Mouse (Mus musculus): ENCODE measurements at regions not wholly inside any gene's neighbourhood (a gene's known extent, or its start where the extent isn't known, plus 50 kb on each side); places are given as distances from the start of the nearest gene placed in this dataset.

DNA sequence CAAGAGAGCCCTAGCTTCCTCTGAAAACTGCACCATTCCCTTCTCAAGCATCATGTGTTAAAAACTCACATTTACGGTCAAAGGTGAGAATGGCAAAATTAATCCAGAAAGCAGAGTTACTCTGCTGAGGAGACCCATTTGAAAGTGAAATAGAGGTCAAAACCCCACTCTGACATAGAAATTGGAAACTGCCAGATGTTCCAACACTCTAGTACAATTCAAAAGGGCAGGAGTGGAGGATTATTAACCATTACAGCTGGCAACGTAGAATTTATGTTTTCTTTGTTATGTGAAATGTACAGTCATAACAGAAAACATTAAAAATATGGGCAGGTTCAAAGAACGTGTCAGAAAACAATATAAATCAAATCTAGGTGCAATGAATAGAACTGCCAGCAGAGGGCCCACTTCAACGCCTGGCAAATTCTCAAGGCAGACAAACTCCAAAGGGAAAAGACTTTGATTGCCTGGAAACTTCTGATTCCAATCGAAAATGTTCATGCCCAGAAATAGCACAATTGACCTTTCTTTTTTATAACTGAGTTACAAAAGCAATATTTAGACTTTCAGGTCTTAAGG is 54.2 kb upstream of the Rfpl4b start:
- peak in 1 of 2 experiments; percentile 28 for DNase-seq (ENCODE audit: low spot score in 2 of 2)

DNA sequence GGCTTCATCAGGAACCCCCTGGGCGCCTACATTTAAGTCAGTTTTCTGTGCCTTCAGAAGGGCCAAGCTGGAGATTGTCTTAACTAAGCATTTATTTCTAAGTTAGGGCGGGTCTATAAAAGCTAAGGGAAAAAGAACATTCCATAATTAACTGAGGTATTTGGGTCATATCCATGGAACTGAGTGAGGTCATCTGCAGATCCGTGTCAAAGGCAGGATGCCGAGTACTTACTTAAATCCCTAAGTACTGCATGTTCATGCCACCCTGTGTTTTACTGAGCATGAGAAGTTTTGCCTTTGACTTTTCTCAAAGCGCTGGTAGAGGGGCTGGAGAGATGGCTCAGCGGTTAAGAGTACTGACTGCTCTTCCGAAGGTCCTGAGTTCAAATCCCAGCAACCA is 57.7 kb upstream of the Rfpl4b start:
- DNase-seq (ENCODE audit: low spot score in 2 of 2) = no peak

DNA sequence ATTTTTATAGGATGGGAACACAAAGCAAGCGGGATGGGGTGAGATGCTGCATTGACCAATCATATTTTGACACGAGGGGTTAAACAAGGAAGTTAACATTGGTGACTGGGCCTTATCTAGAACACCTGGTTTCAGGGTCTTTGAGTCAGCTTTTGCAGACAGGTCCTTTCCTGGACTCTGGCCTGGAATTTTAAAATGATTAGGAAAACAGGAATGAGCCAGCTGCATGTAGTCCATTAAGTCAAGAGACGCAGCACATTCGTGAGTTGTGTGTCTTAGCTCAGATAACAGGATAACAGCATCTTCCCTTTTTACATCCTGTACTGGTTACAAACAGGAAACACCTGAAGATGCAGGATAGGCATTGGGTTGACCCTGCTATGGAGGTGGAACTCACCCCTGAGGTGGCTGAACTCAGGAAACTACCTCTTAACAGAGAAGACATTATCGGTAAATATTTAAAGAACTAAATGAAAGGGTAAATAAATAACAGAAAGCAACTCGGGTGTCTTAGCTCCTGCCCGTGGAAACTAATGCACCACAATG is 59.1 kb upstream of the Rfpl4b start:
- no peak for DNase-seq (ENCODE audit: low spot score in 2 of 2)

DNA sequence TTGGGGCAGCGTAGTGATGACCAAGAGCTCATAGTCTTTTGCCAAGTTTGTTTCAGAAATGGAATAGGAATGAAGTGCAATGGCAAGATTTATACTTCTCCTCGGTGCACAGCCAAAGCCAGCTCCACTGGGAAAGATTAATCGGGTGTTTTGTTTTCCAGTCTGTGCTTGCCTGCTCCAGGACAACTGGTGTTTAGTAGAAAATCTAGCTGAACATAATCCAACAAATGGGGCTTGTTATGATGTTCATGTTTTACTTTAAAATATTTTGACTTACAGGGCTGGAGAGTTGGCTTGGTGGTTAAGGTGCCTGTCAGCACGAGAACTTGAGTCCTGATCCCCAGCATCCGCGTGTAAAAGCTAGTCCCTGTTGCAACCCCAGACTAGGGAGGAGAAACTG is 60.6 kb upstream of the Rfpl4b start:
- no peak for DNase-seq (ENCODE audit: low spot score in 2 of 2)

DNA sequence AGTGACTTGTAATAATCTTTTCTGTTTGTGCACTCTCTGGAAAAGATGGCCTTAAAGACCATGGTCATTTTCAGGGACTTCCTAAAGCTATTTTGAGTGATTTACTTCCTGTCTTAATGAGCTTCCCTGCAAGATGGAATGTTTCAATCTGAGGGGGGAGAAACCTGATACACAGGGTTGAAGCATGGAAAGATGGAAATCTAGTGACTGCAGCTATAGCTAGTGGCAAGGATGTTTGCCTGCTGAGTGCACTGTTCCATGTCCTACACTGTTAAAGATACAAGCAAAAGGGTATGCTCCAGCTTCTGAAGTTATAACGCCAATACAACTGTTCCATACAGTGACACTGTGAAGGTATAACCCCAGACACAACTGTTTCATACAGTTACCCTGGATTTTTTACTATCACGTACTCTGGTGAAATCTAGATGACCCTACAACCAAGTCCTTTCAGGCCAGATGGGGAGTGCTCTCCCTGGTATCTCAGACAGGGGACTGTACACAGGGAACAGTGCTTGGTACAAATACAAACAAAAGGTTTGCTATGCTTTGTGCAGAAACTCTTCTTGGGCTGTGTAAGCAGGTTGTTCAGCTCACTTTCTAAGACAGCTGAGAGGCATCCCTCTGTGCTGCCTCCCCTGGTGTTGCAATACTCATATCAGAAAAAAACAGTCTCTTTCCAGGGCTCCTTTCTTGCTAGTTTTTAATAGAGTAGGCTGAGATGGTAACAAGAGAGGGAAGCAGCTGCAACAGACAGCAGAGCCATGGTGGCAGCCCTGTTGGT is 62.4 kb upstream of the Rfpl4b start:
- no peak for DNase-seq (ENCODE audit: low spot score in 2 of 2)

DNA sequence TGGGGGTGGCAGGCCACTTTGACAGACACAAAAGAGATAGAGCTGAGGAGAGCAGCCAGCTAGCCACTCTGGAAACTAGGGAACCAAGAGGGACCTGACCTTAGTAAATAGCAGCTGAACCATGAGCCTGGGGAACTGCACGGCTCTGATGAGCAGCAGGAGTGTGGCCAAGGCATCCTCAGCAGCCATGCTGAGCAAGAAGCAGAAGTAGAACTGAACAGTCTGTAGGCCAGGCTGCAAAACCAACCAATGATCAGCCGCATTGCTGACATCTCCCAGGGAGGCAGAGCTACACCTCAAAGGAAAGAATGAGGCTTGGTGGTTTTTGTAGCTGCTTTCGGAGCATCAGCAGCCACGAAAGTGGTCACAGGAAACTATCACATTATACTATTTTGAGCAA is 63.1 kb upstream of the Rfpl4b start:
- DNase-seq (ENCODE audit: low spot score in 2 of 2) = no peak

DNA sequence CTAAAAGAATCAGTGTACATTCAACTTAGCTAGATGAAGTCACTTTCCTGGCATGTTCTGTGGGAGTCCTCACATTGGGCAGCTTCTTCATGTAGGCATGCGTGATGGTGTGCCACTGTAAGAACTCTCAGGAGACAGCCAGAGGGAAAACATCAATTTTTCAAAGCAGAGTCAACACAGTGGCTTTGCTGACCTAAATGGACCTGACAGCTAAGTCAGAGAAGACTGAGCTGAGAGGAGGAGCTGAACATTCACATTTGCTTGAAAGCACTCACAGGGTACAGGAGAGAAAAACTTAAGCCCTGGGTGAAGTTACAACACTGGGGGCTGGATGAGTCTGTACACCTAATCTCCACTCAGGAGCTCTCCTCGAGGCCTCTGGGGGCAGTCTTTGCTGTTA is 64.9 kb upstream of the Rfpl4b start:
- no peak for DNase-seq (ENCODE audit: low spot score in 2 of 2)

DNA sequence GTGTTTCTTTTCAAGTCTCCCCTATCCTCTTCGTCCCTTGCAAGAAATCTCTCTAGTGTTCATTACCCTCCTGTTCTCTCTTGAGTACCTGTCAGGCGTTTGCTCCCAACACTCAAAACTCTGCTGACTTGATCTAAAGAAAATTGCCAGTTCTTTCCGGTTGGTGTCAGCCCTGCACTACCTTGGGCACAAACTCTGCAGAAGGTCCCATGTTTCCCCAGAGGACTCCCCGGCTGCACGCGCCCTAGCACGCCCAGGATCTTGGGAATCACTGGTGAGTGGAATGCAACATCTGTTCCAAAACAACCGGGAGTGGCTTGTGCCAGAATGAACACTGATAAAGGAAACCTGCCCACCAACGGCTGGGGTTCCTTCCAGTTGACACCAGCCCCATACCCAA is 66.3 kb upstream of the Rfpl4b start:
- no peak for DNase-seq (ENCODE audit: low spot score in 2 of 2)

DNA sequence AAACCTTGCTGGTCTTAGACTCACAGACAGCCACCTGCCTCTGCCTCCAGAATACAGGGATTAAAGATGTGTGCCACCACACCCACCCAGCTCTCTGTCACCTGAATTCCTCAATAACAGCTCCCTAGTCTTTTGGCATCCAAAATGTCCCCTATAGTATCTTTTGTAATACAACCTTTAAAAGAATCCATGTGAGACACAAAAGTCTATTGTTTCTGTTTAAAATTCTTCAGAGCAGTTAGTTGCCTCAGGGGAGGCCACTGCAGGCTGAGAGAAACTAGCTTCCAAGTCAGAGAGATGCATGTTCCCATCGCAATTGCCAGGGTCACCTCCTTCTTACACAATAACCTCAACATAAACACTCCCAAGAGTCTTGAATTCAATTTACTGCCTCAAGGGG is 70.6 kb upstream of the Lama4 start:
- DNase-seq (ENCODE audit: low spot score in 2 of 2) = no peak

DNA sequence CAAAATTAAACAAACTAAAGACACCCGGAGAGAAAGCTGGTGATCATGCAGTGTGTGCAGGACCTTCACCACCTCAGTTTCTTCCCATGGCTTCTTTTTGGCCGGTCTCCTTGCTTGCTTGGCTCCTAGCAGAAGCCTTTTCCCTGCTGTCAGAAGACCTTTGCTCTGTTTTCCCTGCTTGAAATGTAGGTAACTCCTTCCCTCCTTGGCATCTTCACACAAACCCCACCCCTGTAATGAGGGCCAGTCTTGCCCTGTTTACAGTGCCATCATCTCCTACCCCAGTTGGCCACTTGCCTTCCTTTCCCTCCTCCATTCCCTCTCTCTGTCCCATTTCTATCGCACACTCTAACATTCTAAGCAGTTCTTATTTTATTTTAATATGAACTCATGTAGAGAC is 69.7 kb upstream of the Lama4 start:
- DNase-seq (ENCODE audit: low spot score in 2 of 2) = no peak

DNA sequence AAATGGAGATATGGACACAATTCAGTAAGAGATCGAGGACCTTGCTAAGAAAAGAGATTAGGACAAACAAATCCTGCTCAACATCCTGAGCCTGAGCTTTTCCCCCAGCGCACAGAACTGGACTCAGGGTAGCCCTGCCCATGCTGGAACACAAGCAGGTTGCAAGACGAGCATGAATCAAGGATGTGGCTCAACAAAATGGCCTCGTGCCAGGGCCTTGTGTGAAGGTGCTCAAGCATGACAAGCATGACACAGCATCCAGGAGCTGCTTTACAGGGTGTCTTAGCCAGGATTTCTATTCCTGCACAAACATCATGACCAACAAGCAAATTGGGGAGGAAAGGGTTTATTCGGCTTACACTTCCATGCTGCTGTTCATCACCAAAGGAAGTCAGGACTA is 67.7 kb upstream of the Lama4 start:
- no peak for DNase-seq (ENCODE audit: low spot score in 2 of 2)

DNA sequence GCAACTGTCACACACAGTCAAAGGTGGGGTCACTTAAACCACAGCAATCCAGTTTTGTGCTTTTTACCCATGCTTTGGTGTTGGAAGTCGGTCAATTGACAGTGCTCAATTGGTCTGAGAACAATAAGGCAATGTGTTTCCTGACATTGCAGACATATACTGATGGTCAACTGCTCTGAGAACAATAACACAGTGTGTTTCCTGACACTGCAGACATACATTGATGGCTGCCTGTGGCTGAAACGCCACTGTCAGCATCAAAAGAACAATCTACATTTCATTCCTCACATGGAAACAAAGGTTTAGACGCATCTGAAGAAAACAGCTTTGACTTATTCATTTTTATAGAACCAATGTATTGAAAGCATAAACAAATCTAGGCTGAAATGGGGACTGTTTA is 59.2 kb upstream of the Lama4 start:
- DNase-seq (ENCODE audit: low spot score in 2 of 2) = no peak

DNA sequence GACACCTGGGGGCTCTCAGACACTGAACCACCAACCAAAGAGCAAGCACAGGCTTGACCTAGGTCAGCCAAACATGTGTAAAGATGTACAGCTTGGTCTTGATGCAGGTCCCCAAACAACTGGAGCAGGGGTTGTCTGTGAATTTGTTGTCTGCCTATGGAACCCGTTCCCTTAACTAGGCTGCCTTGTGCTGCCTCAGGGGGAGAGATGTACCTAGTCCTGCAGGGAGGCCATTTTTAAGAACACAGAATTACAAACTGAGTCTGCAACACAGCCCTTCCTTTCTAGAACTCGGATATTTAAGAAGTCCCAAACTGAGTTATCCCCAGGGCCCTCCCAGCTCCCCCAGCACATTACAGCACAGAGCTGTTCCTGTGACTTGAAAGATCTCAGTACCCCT is 57.5 kb upstream of the Lama4 start:
- no peak for DNase-seq (ENCODE audit: low spot score in 2 of 2)

DNA sequence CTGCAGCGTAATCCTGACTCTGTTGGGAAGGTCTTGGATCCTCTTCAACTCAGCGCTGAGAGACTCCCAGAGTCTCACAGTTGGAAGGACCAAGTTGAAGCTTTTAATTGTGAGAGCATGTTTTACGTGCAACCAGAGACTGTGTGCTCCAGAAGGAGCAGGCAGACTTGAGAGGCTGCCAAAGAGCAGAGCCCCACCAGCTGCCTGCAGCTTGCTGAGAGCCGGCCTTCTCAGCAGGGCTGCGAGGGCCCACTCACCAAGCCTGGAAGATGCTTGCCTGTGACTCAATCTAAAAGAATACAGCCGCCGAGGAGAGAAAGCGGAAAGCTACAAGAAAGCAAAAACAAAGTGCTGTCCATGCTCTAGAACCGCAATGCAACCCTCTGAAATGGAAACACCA is 57.0 kb upstream of the Lama4 start:
- DNase-seq (ENCODE audit: low spot score in 2 of 2) = peak; percentile 21 to 92

DNA sequence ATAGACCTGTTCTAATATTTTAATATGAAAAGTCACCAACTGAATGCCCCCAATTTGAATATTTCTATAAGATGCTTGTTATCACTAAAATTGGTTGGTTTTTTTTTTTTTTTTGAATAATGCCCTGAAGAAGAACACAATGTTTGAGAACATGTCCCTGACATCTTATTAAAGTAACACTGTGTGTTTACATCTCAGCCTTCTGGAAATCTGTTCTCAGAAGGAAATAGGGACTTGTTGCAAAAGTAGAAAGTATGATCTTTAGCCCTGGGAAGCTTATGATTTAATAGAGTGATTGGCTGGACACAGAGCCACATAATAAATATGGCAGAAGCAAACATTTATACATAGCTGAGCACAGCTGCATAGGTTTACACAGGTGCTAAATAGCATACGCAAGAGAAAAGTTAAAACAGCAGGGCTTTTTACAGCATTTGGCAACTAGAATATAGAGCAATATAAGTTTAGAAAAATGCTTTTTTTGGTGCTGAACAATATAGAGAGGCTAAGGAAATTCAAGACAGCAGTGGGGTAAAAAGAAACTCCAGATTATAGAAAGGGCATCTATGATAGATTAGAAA is 56.1 kb upstream of the Lama4 start:
- no peak for DNase-seq (ENCODE audit: low spot score in 2 of 2)

DNA sequence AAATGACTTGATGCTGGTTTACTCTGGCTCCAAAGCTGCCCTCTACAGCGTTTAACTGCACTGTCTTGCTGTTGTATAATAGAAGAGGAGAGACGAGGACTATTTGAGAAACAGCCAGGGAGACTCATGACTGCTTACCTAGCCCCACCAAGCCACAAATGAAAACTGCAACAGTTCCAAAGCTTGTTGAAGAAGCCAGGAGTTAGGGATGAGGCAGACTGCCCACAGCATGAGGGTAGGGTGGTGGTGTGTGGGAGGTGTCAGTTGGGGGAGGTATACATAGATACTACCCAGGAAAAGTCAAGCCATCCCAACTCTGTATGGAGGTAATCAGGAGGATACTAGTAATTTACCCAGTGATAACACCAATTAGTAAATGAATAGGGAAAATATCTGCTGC is 55.5 kb upstream of the Lama4 start:
- peak in 1 of 2 experiments; percentile 36 for DNase-seq (ENCODE audit: low spot score in 2 of 2)

DNA sequence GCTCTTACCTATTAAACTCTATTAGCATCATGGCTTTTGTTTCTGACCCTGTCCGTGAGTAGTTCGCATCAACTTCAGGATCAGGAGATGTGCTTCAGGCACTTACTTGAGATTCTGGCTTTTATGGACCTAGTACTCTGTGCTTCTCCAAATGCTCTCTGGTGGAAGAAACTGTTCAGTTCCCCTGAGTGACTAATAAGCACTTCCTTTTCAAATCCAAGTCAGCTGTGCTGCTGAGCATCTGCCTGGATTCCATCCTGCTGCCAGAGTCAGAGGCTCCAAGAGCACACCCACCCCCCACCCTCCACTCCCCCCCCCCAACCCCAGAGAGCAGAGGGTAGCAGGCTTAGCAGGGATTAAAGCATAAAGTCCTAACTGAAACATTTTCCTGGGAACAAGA is 52.3 kb upstream of the Lama4 start:
- DNase-seq (ENCODE audit: low spot score in 2 of 2) = no peak

Data from left cerebral cortex, adult 8-10 months (tissue).